Mouse (Mus musculus) natural killer cell, adult 2 months (primary cell): ENCODE data around the gene Wdr25.

Source experiments
- DNase-seq, 2 experiments: peaks; one replicate each; pipeline ENCODE4 v3.0.0; 2022; ENCODE audit warnings: low spot score in 2 of 2

Gene Wdr25

GRCm38 (mm10) chr12:108896006-108896405, 2.6 kb downstream of the Wdr25 start:
- DNase-seq = no peak

- DNase-seq = no peak
These were observed 7.9 kb downstream of the Wdr25 start for GRCm38 (mm10) chr12:108901346-108901745.

GRCm38 (mm10) chr12:108902940-108903339, 9.5 kb downstream of the Wdr25 start:
- peak; percentile 14 to 38 for DNase-seq

GRCm38 (mm10) chr12:108903600-108904275, 10.3 kb downstream of the Wdr25 start:
- peak in 1 of 2 experiments; percentile 6 for DNase-seq

GRCm38 (mm10) chr12:108904276-108904653, 10.8 kb downstream of the Wdr25 start:
- DNase-seq = no peak

- no peak for DNase-seq
These were observed 12.3 kb downstream of the Wdr25 start for GRCm38 (mm10) chr12:108905620-108906302.

- no peak for DNase-seq
These were observed 13.0 kb downstream of the Wdr25 start for GRCm38 (mm10) chr12:108906398-108906797.

GRCm38 (mm10) chr12:108909846-108910433, 16.5 kb downstream of the Wdr25 start:
- DNase-seq = no peak

GRCm38 (mm10) chr12:108912442-108912841, 19.0 kb downstream of the Wdr25 start:
- no peak for DNase-seq

- DNase-seq = no peak
These were observed 20.8 kb downstream of the Wdr25 start for GRCm38 (mm10) chr12:108914198-108914597.

- DNase-seq = no peak
These were observed 21.4 kb downstream of the Wdr25 start for GRCm38 (mm10) chr12:108914709-108915340.

GRCm38 (mm10) chr12:108915893-108916292, 22.5 kb downstream of the Wdr25 start:
- DNase-seq = no peak

GRCm38 (mm10) chr12:108916447-108917042, 23.1 kb downstream of the Wdr25 start:
- no peak for DNase-seq

GRCm38 (mm10) chr12:108917509-108917908, 24.1 kb downstream of the Wdr25 start:
- DNase-seq = no peak

- no peak for DNase-seq
These were observed 25.3 kb downstream of the Wdr25 start for GRCm38 (mm10) chr12:108918753-108919152.

- DNase-seq = no peak
These were observed 33.2 kb downstream of the Wdr25 start for GRCm38 (mm10) chr12:108926606-108927111.

GRCm38 (mm10) chr12:108928249-108928648, 34.8 kb downstream of the Wdr25 start:
- DNase-seq = no peak

- DNase-seq = no peak
These were observed 36.0 kb downstream of the Wdr25 start for GRCm38 (mm10) chr12:108929475-108929874.

- DNase-seq = no peak
These were observed 38.1 kb downstream of the Wdr25 start for GRCm38 (mm10) chr12:108931341-108932053.

- DNase-seq = no peak
These were observed 38.7 kb downstream of the Wdr25 start for GRCm38 (mm10) chr12:108932113-108932512.

- no peak for DNase-seq
These were observed 40.8 kb downstream of the Wdr25 start for GRCm38 (mm10) chr12:108934231-108934630.
